Mouse (Mus musculus) hindbrain, postnatal 0 days (tissue): ENCODE measurements at regions not wholly inside any gene's neighbourhood (a gene's known extent, or its start where the extent isn't known, plus 50 kb on each side); places are given as distances from the start of the nearest gene placed in this dataset.

Experiments used
- ATAC-seq: fragments of 200-750 bp; cut with Nextera tagmentation; 2 replicates; pipeline ENCODE4 v1.8.0; 2017; ENCODE audit warnings: mild to moderate bottlenecking, moderate TSS enrichment, moderate library complexity
- DNase-seq: peaks from one replicate; pipeline ENCODE4 v3.0.0-alpha.2; 2015; ENCODE audit warnings: low spot score
- H3K27ac ChIP-seq: fragments of 300-500 bp; sonication (generic); 2 replicates; pipeline ENCODE4 v1.5.1; 2014; ENCODE audit warnings: mild to moderate bottlenecking
- H3K27me3 ChIP-seq: fragments of 300-500 bp; sonication (generic); 2 replicates; pipeline ENCODE4 v1.6.1; 2014; ENCODE audit warnings: low read length, mixed read lengths; ENCODE audit not compliant: insufficient read depth
- H3K36me3 ChIP-seq: fragments of 300-500 bp; sonication (generic); 2 replicates; pipeline ENCODE4 v1.6.1; 2014; ENCODE audit warnings: low read length, mixed read lengths; ENCODE audit not compliant: insufficient read depth
- H3K4me1 ChIP-seq: fragments of 300-500 bp; sonication (generic); 2 replicates; pipeline ENCODE4 v1.6.1; 2014; ENCODE audit warnings: antibody characterized with exemption, low read length, mixed read lengths; ENCODE audit not compliant: insufficient read depth
- H3K4me2 ChIP-seq: fragments of 300-500 bp; sonication (generic); 2 replicates; pipeline ENCODE4 v1.6.1; 2014; ENCODE audit warnings: low read depth, mild to moderate bottlenecking, low read length, moderate library complexity, mixed read lengths
- H3K4me3 ChIP-seq: fragments of 300-500 bp; sonication (generic); 2 replicates; pipeline ENCODE4 v1.5.1; 2014; ENCODE audit warnings: low read length
- H3K9ac ChIP-seq: fragments of 300-500 bp; sonication (generic); replicated peaks from 2 replicates; pipeline ENCODE4 v1.6.1; 2014; ENCODE audit warnings: mild to moderate bottlenecking, low read length, moderate library complexity, mixed read lengths
- H3K9me3 ChIP-seq: fragments of 300-500 bp; sonication (generic); 2 replicates; pipeline ENCODE4 v1.6.1; 2016; ENCODE audit warnings: low read length, mixed read lengths
- CTCF ChIP-seq: IDR thresholded peaks from 2 replicates; pipeline ENCODE4 v1.5.1; 2016; ENCODE audit warnings: antibody characterized with exemption, control low read depth, low read depth
- WGBS: fragments of 180-500 bp; shearing (Covaris S2); extraction: QIAGEN DNeasy Blood & Tissue Kit; methylation state at CpG from one replicate; pipeline ENCODE4 v1.1.7; 2014; 5-methylcytosine and 5-hydroxymethylcytosine counted together

- no peak overlapping the region for H3K27ac ChIP-seq
- H3K4me2 ChIP-seq = no peak overlapping the region
- no peak for TF ChIP-seq CTCF
- H3K4me1 ChIP-seq = 0 out of 2 replicates have a peak, but pooled peaks cover 5% of the 10 kb centered on the region
- WGBS = 30% methylated on average over 7 of the region's 7 CpGs
- H3K4me3 ChIP-seq = no peak overlapping the region
- no peaks in the 10 kb centered on the region for H3K36me3 ChIP-seq
- H3K27me3 ChIP-seq = no peaks in the 10 kb centered on the region
- DNase-seq (no peak), ATAC-seq (no peak)
- H3K9me3 ChIP-seq = no peaks in the 10 kb centered on the region
- no peak overlapping the region for H3K9ac ChIP-seq
Observed at GRCm38 (mm10) chr3:121609090-121609489, 61.5 kb upstream of the 4930432M17Rik start.

GRCm38 (mm10) chr3:121604737-121605136, 65.8 kb upstream of the 4930432M17Rik start:
- Histone ChIP-seq H3K27me3 (no peaks in the 10 kb centered on the region), H3K4me1 (0 out of 2 replicates have a peak, but pooled peaks cover 5% of the 10 kb centered on the region), H3K9ac (no peak overlapping the region), H3K4me3 (no peak overlapping the region), H3K27ac (no peak overlapping the region), H3K36me3 (no peaks in the 10 kb centered on the region), H3K4me2 (no peak overlapping the region), H3K9me3 (no peaks in the 10 kb centered on the region)
- 71% methylated on average over 6 of the region's 6 CpGs for WGBS
- DNase-seq = peak; percentile 13
- no peak for TF ChIP-seq CTCF
- no peak for ATAC-seq

- no peaks in the 10 kb centered on the region for H3K36me3 ChIP-seq
- no peaks in the 10 kb centered on the region for H3K9me3 ChIP-seq
- WGBS = 80% methylated on average over 9 of the region's 9 CpGs
- no peak for ATAC-seq
- H3K27me3 ChIP-seq = no peaks in the 10 kb centered on the region
- no peak for TF ChIP-seq CTCF
- H3K4me3 ChIP-seq = no peak overlapping the region
- H3K9ac ChIP-seq = no peak overlapping the region
- H3K4me2 ChIP-seq = no peak overlapping the region
- H3K4me1 ChIP-seq = 0 out of 2 replicates have a peak, but pooled peaks cover 5% of the 10 kb centered on the region
- no peak for DNase-seq
- H3K27ac ChIP-seq = no peak overlapping the region
Observed at GRCm38 (mm10) chr3:121604081-121604480, 66.5 kb upstream of the 4930432M17Rik start.

GRCm38 (mm10) chr3:121602826-121603370, 67.7 kb upstream of the 4930432M17Rik start:
- no peaks in the 10 kb centered on the region for H3K9me3 ChIP-seq
- ATAC-seq (no peak), DNase-seq (no peak)
- TF ChIP-seq CTCF = no peak
- WGBS = 94% methylated on average over 10 of the region's 10 CpGs
- no peaks in the 10 kb centered on the region for H3K27me3 ChIP-seq
- no peak overlapping the region for H3K9ac ChIP-seq
- H3K27ac ChIP-seq = no peak overlapping the region
- no peak overlapping the region for H3K4me3 ChIP-seq
- H3K4me2 ChIP-seq = no peak overlapping the region
- no peaks in the 10 kb centered on the region for H3K36me3 ChIP-seq
- H3K4me1 ChIP-seq = 0 out of 2 replicates have a peak, but pooled peaks cover 5% of the 10 kb centered on the region

GRCm38 (mm10) chr3:121602082-121602561, 68.4 kb upstream of the 4930432M17Rik start:
- ATAC-seq = peak; percentile 57
- TF ChIP-seq CTCF = no peak
- 53% methylated on average over 8 of the region's 8 CpGs for WGBS

GRCm38 (mm10) chr3:121600841-121601240, 68.6 kb upstream of the Slc44a3 start:
- 81% methylated on average over 10 of the region's 10 CpGs for WGBS
- ATAC-seq = no peak
- TF ChIP-seq CTCF = no peak

More at GRCm38 (mm10) chr3:121602082-121602561, 68.4 kb upstream of the 4930432M17Rik start:
- no peak for DNase-seq
- no peak overlapping the region for H3K27ac ChIP-seq
- no peak overlapping the region for H3K9ac ChIP-seq
- H3K9me3 ChIP-seq = no peaks in the 10 kb centered on the region
- no peak overlapping the region for H3K4me3 ChIP-seq
- H3K4me2 ChIP-seq = no peak overlapping the region
- no peaks in the 10 kb centered on the region for H3K36me3 ChIP-seq
- 0 out of 2 replicates have a peak, but pooled peaks cover 5% of the 10 kb centered on the region for H3K4me1 ChIP-seq
- no peaks in the 10 kb centered on the region for H3K27me3 ChIP-seq

GRCm38 (mm10) chr3:121600388-121600787, 68.2 kb upstream of the Slc44a3 start:
- Histone ChIP-seq H3K9ac (no peak overlapping the region), H3K36me3 (no peaks in the 10 kb centered on the region), H3K4me2 (no peak overlapping the region), H3K27me3 (no peaks in the 10 kb centered on the region), H3K27ac (no peak overlapping the region), H3K9me3 (no peaks in the 10 kb centered on the region), H3K4me3 (no peak overlapping the region), H3K4me1 (0 out of 2 replicates have a peak, but pooled peaks cover 5% of the 10 kb centered on the region)
- TF ChIP-seq CTCF = no peak
- 92% methylated on average over 4 of the region's 4 CpGs for WGBS
- DNase-seq (no peak), ATAC-seq (no peak)

More at GRCm38 (mm10) chr3:121600841-121601240, 68.6 kb upstream of the Slc44a3 start:
- no peak overlapping the region for H3K4me3 ChIP-seq
- H3K9ac ChIP-seq = no peak overlapping the region
- H3K36me3 ChIP-seq = no peaks in the 10 kb centered on the region
- no peaks in the 10 kb centered on the region for H3K9me3 ChIP-seq
- H3K27me3 ChIP-seq = no peaks in the 10 kb centered on the region
- no peak overlapping the region for H3K4me2 ChIP-seq
- H3K27ac ChIP-seq = no peak overlapping the region
- 0 out of 2 replicates have a peak, but pooled peaks cover 5% of the 10 kb centered on the region for H3K4me1 ChIP-seq
- DNase-seq = no peak
